Mouse (Mus musculus): ENCODE results near the gene Tmem178b.

DNA sequence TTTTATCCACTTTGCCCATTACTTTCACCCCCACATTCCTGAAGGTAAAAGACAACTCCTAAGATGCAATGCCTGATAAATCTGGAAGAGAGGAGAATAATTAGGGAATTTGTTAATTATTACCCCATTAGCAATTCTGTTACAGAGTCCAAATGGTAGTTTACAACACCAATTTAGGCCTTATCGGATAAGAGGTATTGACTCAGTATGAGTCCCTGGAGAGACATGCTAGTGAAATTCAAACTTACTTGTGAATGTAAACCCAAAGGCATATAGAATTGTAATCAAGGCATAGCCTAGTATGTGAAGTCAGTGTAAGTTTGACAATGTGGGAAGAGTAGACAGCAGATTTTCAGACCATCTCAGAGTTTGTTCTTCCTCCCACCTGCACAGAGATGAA, 190.4 kb downstream of the Tmem178b start:
- no peak for TF ChIP-seq CTCF (IDR thresholded peaks at IDR 0.05; ENCODE audit: borderline replicate concordance, insufficient read depth, low read length)
- TF ChIP-seq POLR2A (IDR thresholded peaks at IDR 0.05; ENCODE audit: low read depth, low read length): no peak

Data from embryonic fibroblast, embryonic 13.5 days (primary cell).